Mouse (Mus musculus): ENCODE data around the gene Ckmt2.
A peak's percentile ranks its signal among the peaks of the same experiment; 100 is the strongest.

Ckmt2 gene

GRCm38 (mm10) chr13:91876741-91877349 is at the start of gene Ckmt2:
TSS of gene Ckmt2 (minus strand) at chr13:91876885.
- DNase-seq, result no peak

DNA sequence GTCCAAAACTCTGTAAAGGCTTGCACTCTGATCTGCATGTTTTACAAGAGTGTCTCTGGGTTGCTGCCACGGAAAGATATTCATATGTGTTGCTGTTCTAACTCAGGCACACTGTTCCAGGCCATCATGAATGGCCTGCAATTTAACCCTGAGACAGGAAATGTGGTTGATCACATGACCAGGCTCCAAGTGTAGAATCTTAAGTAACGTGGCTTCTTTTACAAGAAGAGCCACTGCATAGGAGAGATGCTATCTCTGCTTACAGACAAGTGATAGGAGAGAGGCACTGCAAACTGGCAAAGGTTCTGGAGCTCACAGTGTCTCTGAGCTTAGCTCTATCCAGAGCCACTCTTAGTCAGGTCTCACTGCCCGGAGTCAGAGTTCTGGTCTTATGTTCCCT is 44.3 kb upstream of the Ckmt2 start:
- DNase-seq, result no peak

DNA sequence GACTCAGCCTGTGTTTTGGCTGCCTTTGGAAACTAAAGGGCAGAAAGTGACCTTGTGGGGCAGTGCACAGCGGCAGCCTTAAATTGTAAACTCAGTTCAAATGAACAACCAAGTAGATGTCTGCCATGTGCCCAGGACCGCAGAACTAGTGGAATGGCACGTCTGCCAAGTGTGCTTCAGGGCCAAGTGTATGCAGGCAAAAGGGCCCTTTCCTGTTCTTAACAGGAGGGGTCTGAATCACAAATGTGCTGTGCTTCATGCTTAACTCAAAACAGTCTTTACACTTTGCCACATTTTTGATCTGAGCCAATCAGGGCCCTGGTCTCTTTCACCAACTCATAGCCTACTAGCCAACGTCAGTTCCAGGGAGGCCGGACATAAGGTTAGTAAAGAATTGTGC is 42.1 kb upstream of the Ckmt2 start:
- DNase-seq, result no peak

DNA sequence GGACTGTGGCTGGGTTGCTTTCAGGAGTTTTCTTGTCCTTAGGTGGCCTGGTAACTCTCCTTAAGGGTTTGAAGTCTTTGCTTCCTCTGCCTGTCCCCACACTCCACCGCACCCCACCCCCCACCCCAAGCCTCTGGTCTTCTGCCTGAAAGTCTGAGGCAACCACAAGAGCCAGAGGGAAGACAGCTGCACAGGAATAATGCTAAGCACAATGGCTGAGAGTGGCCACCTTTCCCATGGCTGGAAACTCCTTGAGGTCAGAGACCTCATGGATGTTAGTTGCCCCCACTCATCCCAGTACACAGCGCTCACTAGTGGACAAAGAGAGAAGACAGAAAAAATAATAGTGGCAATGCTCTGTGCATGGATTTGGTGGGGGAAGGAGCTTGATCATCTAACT is 41.1 kb upstream of the Ckmt2 start:
- DNase-seq, result no peak

DNA sequence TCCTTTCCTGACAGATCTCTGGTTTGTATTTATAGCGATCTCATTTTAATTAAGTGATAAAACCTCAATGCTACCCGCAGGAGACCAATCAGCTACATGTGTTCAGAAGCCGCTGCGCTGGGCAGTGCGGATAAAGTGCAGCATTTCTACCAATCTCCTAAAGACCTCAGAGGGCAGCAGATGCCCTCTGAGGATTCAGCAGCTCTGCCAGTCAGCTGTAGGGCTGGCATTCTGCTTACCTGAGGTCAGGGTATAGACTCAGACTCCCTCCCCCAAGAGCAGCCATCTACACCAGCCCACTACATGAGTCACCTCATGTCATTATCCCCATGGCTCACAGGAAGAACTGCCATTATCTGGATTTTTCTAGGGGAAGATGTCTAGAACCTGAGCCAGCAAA is 39.6 kb upstream of the Ckmt2 start:
- DNase-seq, result no peak

DNA sequence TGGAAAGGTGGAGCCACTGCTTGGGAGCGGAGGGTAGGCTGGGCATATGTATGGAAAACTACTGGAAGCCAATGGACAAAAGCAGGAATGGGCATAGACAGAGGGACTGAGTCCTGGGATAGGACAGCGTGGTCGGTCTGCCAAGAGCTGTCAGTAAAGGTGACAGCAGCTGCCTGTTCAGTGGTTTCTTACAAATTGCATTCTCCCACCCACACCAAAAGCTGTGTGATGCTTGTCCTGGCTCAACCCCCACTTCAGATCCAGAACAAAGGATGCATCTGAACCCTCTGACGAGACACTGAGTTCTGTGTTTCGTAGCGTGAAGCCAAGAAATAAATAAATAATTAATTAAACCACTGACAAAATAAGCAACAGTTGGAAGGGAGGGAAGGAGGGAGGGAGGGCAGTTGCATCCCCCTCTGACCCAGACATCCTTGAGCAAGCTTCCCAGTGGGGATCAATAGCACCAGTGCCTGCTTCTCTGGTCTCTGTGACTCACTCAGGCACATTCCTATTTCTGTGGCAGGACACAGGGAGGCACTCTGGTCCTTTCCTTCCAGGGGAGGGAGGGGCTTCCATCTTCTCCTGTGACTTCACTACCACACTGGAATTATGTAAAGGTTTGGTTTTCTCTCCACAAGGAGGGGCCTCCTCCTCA is 39.0 kb upstream of the Ckmt2 start:
- DNase-seq, result peak; percentile 61

DNA sequence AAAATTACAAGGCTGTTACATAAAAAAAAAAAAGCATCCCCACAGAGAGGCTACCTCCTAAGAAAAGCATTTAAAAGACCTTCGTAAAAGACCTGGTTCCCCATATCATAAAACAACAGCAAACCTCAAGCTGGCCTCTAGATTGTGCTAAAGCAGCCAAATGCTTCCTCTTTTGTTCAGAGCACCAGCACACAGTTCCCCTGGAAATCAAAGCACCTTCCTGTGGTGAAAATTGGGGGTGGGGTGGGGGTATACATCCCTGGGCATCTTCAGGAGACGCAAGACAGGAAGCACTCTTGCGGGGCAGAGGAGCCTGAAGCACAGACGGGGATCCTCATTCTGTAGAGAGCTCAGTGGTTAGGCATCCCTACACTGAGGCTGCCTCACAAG is 38.5 kb upstream of the Ckmt2 start:
- DNase-seq, result no peak

- no peak for DNase-seq
These were observed 35.0 kb upstream of the Ckmt2 start for GRCm38 (mm10) chr13:91911652-91912051.

DNA sequence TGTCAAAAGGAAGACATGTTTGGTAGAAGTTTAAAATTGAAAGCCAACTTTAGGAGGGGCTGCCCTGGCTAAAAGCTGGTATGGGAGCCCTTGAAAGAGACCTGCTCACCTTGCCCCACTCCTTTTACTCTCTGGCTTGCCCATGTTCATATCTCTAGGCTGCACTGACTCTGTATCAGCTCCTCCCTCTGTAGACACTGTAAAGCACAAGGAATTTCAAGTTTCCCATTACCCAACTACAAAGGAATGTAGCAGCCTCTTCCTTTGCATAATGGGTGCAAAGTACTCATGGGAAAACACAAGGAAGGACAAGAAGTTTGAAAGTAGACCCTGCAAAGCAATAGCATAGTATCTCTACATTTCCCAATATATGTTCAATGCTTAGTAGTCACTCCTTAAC is 34.5 kb upstream of the Ckmt2 start:
- no peak for DNase-seq

GRCm38 (mm10) chr13:91908202-91908980 is 31.7 kb upstream of the Ckmt2 start:
- DNase-seq, result peak; percentile 85

- DNase-seq, result no peak
These were observed 29.7 kb upstream of the Ckmt2 start for GRCm38 (mm10) chr13:91906338-91906737.

DNA sequence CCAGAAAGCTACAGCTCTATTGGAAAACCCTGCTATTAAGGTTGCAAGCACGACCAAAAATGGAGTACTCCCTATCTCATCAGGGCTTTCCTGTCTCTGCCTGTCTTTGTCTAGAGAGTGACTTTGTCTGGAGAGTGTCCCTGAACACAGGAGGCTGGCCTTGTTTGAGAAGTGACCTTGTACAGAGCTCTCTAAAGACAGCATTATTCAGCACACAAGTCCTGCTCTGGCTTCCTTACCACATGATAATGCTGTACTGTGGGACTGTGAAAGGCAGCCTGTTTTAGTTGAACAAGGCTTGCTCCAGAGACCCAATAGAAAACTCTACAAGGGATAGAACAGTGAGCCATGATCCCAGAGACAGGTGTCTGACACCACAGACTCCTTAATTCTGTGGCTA is 19.8 kb upstream of the Ckmt2 start:
- no peak for DNase-seq

DNA sequence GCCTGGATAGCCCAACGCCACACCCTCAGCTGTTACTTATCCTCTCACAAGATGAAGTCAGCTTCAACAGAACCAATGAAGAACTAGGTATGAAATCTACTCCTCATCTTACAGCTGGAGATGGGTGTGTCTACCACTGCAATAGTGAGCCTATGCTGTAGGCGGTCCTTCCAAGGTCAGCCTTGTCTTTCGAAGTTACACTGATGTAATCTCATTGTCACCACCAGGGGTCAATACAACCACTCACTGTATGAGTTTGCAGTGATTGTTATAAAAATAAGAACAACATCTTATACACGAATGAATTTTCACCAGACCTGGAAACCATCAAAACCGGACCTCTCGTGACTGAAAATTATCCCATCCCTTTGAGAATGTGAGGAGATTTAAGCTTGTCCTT is 16.4 kb upstream of the Ckmt2 start:
- no peak for DNase-seq

DNA sequence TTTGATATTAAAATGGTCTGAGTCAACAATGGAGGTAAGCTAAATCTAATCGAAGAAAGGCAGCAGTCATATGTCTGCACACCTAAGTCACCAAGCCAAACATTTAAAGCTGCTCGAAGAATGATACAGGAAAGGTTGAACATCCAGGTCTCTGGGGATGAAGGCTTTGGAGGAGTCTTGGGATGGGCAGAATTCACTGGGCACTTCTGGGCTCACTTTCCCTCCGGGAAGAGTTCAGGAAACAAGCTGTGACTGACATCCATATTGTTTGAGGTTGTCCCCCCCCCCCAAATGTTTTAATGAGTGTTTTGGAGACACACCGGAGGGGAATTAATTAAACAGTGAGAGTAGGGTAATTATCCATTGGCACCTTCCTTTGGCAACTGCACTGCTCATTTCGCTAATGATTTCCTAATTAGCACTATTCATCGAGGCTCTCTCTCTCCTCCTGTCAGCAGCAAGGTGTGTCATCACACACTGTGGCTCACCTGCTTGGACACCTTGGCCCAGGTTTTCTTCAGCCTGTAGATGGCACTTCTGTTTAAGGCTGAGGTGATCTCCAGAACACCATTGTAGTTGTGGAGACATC is 13.4 kb upstream of the Ckmt2 start:
- DNase-seq, result no peak

DNA sequence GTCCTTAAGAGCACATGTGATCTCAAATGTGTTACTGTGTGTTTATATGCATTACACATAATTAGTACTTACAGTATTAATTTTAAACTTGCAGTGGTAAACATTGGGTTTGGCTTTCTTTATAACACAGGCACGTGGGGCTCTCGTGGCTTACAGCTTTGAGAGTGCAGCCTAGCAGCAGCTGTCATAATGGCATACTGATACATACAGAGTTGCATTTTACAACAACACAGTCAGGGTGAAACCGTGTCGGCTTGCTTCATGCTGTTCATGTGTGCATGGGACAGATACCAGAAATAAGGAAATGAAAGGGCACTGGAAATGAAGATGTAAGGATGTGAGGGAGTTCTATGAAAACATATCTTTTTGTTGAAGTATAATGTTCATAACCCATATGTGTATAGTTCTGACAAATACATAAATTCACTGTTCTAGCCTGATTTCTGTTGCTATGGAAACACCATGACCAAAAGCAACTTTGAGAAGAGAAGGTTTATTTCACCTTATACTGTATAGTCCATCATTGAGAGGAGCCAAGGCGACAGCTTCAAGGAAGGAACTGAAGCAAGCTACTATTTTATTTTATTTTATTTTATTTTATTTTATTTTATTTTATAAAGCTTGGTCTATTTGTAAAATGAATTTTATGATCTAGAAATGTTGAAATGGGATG is 8.2 kb upstream of the Ckmt2 start:
- DNase-seq, result no peak

GRCm38 (mm10) chr13:91881837-91882480 is 5.3 kb upstream of the Ckmt2 start:
- DNase-seq, result peak; percentile 53

DNA sequence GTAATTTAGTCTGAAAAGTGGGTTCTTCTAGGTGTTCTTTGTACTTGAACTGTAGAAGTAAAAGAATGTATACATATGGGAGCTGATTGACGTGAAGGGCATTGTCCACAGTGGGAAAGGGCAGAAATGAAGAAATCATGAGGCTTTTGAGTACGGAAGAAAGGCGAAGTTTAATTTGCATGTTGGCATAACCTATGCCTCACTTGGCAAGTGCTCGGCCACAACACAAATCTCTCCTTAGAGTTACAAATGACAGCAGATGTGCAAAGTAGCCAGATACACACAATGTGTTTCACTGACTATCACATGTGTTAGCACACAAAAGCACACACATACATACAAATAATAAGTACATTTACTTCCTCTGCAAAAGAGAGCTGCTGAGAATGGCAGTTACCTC is 3.6 kb upstream of the Ckmt2 start:
- no peak for DNase-seq

GRCm38 (mm10) chr13:91877996-91878395 is 1.3 kb upstream of the Ckmt2 start:
- DNase-seq, result no peak

DNA sequence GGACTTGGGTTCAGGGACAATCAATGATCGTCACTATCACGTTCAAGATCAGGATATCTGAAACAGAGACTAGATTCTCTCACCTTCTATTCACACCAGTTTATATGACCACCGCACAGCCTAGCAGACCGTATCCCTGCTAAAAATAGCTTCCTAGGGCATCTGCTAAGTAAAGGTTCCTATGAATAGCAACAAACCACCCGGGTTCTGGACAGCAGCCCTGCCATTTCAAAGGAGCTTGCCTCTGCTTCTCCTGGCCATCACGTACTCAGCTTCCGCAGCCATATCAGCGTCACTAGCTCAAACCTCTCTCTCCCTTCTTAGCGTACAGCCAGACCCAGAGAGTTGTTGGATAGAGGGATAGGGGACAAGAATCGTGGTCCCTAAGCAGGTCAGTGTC is 665 bp upstream of the Ckmt2 start:
- no peak for DNase-seq

DNA sequence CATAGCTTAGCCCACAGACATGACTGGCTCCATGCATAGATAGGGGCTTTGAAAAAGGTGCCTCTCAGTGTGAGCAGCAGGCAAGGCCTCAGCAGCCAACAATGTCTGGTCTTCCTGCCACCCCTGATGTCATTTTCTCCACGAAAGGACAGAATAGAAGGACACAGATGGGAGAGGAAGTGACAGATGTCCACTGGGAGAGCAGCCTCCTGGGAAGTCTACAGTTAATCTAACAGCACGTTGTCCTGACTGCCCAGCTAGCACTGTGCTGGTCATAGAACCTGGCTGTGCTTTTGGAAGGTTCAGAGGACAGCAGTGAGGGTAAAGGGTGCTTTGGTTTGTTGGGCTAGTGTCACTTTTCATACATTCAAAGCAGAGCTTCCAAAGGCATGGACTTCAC is 1.1 kb downstream of the Ckmt2 start:
- no peak for DNase-seq

DNA sequence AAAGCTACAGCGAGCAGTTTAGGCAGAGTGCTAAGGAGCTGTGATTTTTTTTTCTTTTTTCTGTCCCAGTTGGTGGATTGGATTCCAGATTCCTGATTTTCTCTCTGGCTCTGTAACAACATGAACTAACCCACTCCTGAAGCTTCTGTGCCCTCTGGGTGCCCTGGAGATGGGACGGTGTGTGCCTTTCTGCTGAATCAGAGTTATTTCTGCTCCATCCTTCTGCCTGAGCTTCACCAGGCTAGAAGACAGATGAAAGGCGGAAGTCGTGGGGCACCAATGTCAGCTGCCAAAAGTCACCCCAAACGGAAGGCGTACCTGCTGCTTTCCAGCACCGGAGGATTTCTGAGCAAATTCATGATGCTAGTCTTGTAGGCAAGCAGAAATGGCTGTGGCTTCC is 2.1 kb downstream of the Ckmt2 start:
- DNase-seq, result peak; percentile 49

- DNase-seq, result no peak
These were observed 2.9 kb downstream of the Ckmt2 start for GRCm38 (mm10) chr13:91873734-91874329.
